Mouse (Mus musculus) forebrain, embryonic 11.5 days (tissue): ENCODE measurements around the gene Porcn. TPM values are rescaled to one million over a fixed set of nuclear protein-coding genes. Genes with fewer than 3 reads are reported as not detected.

ENCODE experiments used
- ATAC-seq: fragments of 200-750 bp; cut with Nextera tagmentation; replicated peaks from 2 replicates; pipeline ENCODE4 v1.8.0; 2017; ENCODE audit warnings: moderate TSS enrichment; ENCODE audit not compliant: low FRiP score
- DNase-seq: peaks from one replicate; pipeline ENCODE4 v3.0.0-alpha.2; 2017; ENCODE audit warnings: low spot score
- H3K27ac ChIP-seq: fragments of 300-500 bp; sonication (generic); 2 replicates; pipeline ENCODE4 v1.5.1; 2014; ENCODE audit warnings: low read depth, low read length
- H3K27me3 ChIP-seq: fragments of 300-500 bp; sonication (generic); 2 replicates; pipeline ENCODE4 v1.6.1; 2014; ENCODE audit warnings: mild to moderate bottlenecking, low read length, mixed read lengths; ENCODE audit not compliant: control insufficient read depth, insufficient read depth
- H3K36me3 ChIP-seq: fragments of 300-500 bp; sonication (generic); 2 replicates; pipeline ENCODE4 v1.6.1; 2014; ENCODE audit warnings: mild to moderate bottlenecking, low read length, moderate library complexity, mixed read lengths; ENCODE audit not compliant: control insufficient read depth, insufficient read depth
- H3K4me1 ChIP-seq: fragments of 300-500 bp; sonication (generic); replicated peaks from 2 replicates; pipeline ENCODE4 v1.6.1; 2014; ENCODE audit warnings: low read length, mixed read lengths; ENCODE audit not compliant: control insufficient read depth, insufficient read depth
- H3K4me2 ChIP-seq: fragments of 300-500 bp; sonication (generic); 2 replicates; pipeline ENCODE4 v1.6.1; 2014; ENCODE audit warnings: low read depth, mild to moderate bottlenecking, low read length, moderate library complexity, mixed read lengths; ENCODE audit not compliant: severe bottlenecking
- H3K4me3 ChIP-seq: fragments of 300-500 bp; sonication (generic); 2 replicates; pipeline ENCODE4 v1.5.1; 2014; ENCODE audit warnings: low read depth, low read length
- H3K9ac ChIP-seq: fragments of 300-500 bp; sonication (generic); 2 replicates; pipeline ENCODE4 v1.6.1; 2014; ENCODE audit warnings: low read length
- H3K9me3 ChIP-seq: fragments of 300-500 bp; sonication (generic); 2 replicates; pipeline ENCODE4 v1.6.1; 2016; ENCODE audit warnings: low read length, mixed read lengths; ENCODE audit not compliant: control insufficient read depth
- WGBS: fragments of 180-500 bp; shearing (Covaris S2); extraction: QIAGEN DNeasy Blood & Tissue Kit; methylation state at CpG from one replicate; pipeline ENCODE4 v1.1.7; 2014; 5-methylcytosine and 5-hydroxymethylcytosine counted together
- polyA plus RNA-seq: library from polyadenylated mRNA; unstranded; fragments of >200 nt; fragmentation: Nextera tagmentation; extraction: Ambion mirVana; gene quantifications from 2 replicates; pipeline ENCODE4 v1.2.1, GENCODE M21; 2014

The Porcn gene
- polyA plus RNA-seq, 1 experiment from 2014 or later, result 14.5 TPM

GRCm38 (mm10) chrX:8211490-8212207 is 5.3 kb upstream of the Porcn start:
- H3K36me3 ChIP-seq, result no peaks in the 10 kb centered on the region
- no peak overlapping the region for H3K4me3 ChIP-seq
- DNase-seq (no peak), ATAC-seq (no peak)
- H3K4me1 ChIP-seq, result no peaks in the 10 kb centered on the region
- no peak overlapping the region for H3K4me2 ChIP-seq
- no peak overlapping the region for H3K27ac ChIP-seq
- no peaks in the 10 kb centered on the region for H3K9me3 ChIP-seq
- H3K9ac ChIP-seq, result no peak overlapping the region
- 81% methylated on average over 7 of the region's 7 CpGs for WGBS
- H3K27me3 ChIP-seq, result no peaks in the 10 kb centered on the region

GRCm38 (mm10) chrX:8209720-8210119 is 3.4 kb upstream of the Porcn start:
- no peak for ATAC-seq
- H3K27ac ChIP-seq, result no peak overlapping the region
- H3K4me1 ChIP-seq, result no peaks in the 10 kb centered on the region
- 70% methylated on average over 2 of the region's 2 CpGs for WGBS
- H3K9me3 ChIP-seq, result no peaks in the 10 kb centered on the region
- H3K9ac ChIP-seq, result no peak overlapping the region
- H3K4me3 ChIP-seq, result no peak overlapping the region
- H3K4me2 ChIP-seq, result no peak overlapping the region
- H3K27me3 ChIP-seq, result no peaks in the 10 kb centered on the region
- no peak for DNase-seq
- no peaks in the 10 kb centered on the region for H3K36me3 ChIP-seq

- H3K4me3 ChIP-seq, result no peak overlapping the region
- no peaks in the 10 kb centered on the region for H3K27me3 ChIP-seq
- WGBS, result 17% methylated on average over 4 of the region's 4 CpGs
- H3K36me3 ChIP-seq, result no peaks in the 10 kb centered on the region
- H3K4me2 ChIP-seq, result no peak overlapping the region; the same call in 1 of the 2 replicates
- H3K9ac ChIP-seq, result no peak overlapping the region
- ATAC-seq, result no peak
- no peak for DNase-seq
- H3K9me3 ChIP-seq, result no peaks in the 10 kb centered on the region
- H3K4me1 ChIP-seq, result no peaks in the 10 kb centered on the region
- H3K27ac ChIP-seq, result no peak overlapping the region
Observed at GRCm38 (mm10) chrX:8207224-8207623, 899 bp upstream of the Porcn start.

- H3K27me3 ChIP-seq, result no peaks in the 10 kb centered on the region
- WGBS, result 14% methylated on average over 11 of the region's 11 CpGs
- no peaks in the 10 kb centered on the region for H3K4me1 ChIP-seq
- H3K4me3 ChIP-seq, result peak overlapping the region; percentile 47
- no peaks in the 10 kb centered on the region for H3K36me3 ChIP-seq
- no peaks in the 10 kb centered on the region for H3K9me3 ChIP-seq
- ATAC-seq, result peak; percentile 44; the same call in 1 of the 2 replicates
- H3K4me2 ChIP-seq, result peak overlapping the region; percentile 48
- H3K9ac ChIP-seq, result peak overlapping the region; percentile 14; the same call in 1 of the 2 replicates
- H3K27ac ChIP-seq, result no peak overlapping the region
- DNase-seq, result no peak
Observed at GRCm38 (mm10) chrX:8206694-8207197, 421 bp upstream of the Porcn start.

GRCm38 (mm10) chrX:8205551-8205950 is 774 bp downstream of the Porcn start:
- H3K4me2 ChIP-seq, result peak overlapping the region; percentile 48
- H3K27me3 ChIP-seq, result no peaks in the 10 kb centered on the region
- no peak for ATAC-seq
- no peaks in the 10 kb centered on the region for H3K4me1 ChIP-seq
- H3K4me3 ChIP-seq, result peak overlapping the region; percentile 47
- H3K27ac ChIP-seq, result no peak overlapping the region
- H3K36me3 ChIP-seq, result no peaks in the 10 kb centered on the region
- H3K9ac ChIP-seq, result no peak overlapping the region; the same call in 1 of the 2 replicates
- WGBS, result 38% methylated on average over 7 of the region's 7 CpGs
- no peak for DNase-seq
- H3K9me3 ChIP-seq, result no peaks in the 10 kb centered on the region

- 74% methylated on average over 4 of the region's 4 CpGs for WGBS
- Histone ChIP-seq H3K4me2 (no peak overlapping the region), H3K9ac (no peak overlapping the region), H3K4me1 (no peaks in the 10 kb centered on the region), H3K27me3 (no peaks in the 10 kb centered on the region), H3K27ac (no peak overlapping the region), H3K4me3 (no peak overlapping the region), H3K36me3 (no peaks in the 10 kb centered on the region), H3K9me3 (no peaks in the 10 kb centered on the region)
- DNase-seq, result no peak
- ATAC-seq, result no peak
Observed at GRCm38 (mm10) chrX:8205088-8205487, 1.2 kb downstream of the Porcn start.

- no peak overlapping the region for H3K4me2 ChIP-seq
- no peaks in the 10 kb centered on the region for H3K36me3 ChIP-seq
- H3K27ac ChIP-seq, result no peak overlapping the region
- no peak for DNase-seq
- H3K9me3 ChIP-seq, result no peaks in the 10 kb centered on the region
- ATAC-seq, result no peak
- H3K9ac ChIP-seq, result no peak overlapping the region
- no peak overlapping the region for H3K4me3 ChIP-seq
- no peaks in the 10 kb centered on the region for H3K27me3 ChIP-seq
- WGBS, result 86% methylated on average over 10 of the region's 10 CpGs
- no peaks in the 10 kb centered on the region for H3K4me1 ChIP-seq
Observed at GRCm38 (mm10) chrX:8204076-8204475, 2.2 kb downstream of the Porcn start.

- WGBS, result 83% methylated on average over 14 of the region's 14 CpGs
Observed at GRCm38 (mm10) chrX:8203105-8203504, 3.2 kb downstream of the Porcn start.

GRCm38 (mm10) chrX:8193419-8193723 is 13.0 kb downstream of the Porcn start, which contains the start of gene Ebp:
Ebp (minus strand) TSS chrX:8193512.
- DNase-seq (no peak), ATAC-seq (peak; percentile 39; the same call in 1 of the 2 replicates)
- 24% methylated on average over 10 of the region's 10 CpGs for WGBS
- Histone ChIP-seq H3K9me3 (no peaks in the 10 kb centered on the region), H3K4me3 (peak within 1 kb of the TSS; percentile 41), H3K27ac (peak within 1 kb of the TSS; percentile 43; the same call in 1 of the 2 replicates), H3K4me1 (no peaks in the 10 kb centered on the region), H3K4me2 (peak within 1 kb of the TSS; percentile 50), H3K36me3 (no peaks in the 10 kb centered on the region), H3K9ac (peak within 1 kb of the TSS; percentile 62), H3K27me3 (no peaks in the 10 kb centered on the region)

More at GRCm38 (mm10) chrX:8203105-8203504, 3.2 kb downstream of the Porcn start:
- DNase-seq, result no peak
- Histone ChIP-seq H3K9ac (no peak overlapping the region), H3K27me3 (no peaks in the 10 kb centered on the region), H3K4me2 (no peak overlapping the region), H3K36me3 (no peaks in the 10 kb centered on the region), H3K9me3 (no peaks in the 10 kb centered on the region), H3K27ac (no peak overlapping the region), H3K4me3 (no peak overlapping the region), H3K4me1 (no peaks in the 10 kb centered on the region)
- no peak for ATAC-seq
